ENCODE assay signal across 14 mouse cellular contexts in the genomic region with DNA sequence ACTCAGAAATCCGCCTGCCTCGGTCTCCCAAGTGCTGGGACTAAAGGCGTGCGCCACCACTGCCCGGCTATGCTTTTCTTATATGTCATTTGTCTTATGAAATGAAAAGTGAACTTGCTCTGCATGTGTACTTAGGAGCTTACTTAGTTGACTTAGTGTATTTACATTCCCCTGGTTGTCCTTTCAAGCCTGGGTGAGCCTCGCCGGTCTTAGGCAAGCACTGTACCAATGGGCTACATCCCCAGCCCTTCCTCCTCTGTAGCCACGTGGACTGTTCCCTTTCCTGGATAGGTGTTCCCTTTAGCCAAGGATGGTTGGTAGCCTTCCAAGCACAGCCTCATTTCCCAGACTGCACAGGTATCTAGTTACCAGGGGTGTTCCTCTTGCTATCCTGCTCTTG. TPM values are rescaled to one million over a fixed set of nuclear protein-coding genes. Genes with fewer than 3 reads are reported as not detected.
A peak's percentile ranks its signal among the peaks of the same experiment; 100 is the strongest.
DNase-seq lines count a peak whose midpoint lies in the region; ATAC-seq and TF ChIP-seq lines count a peak whose summit lies in the region.
"Had no signal": no experiment of that assay in that cellular context is flagged by ENCODE, and none has a peak within 500 bp of the region (broad histone marks: within the 10 kb centered on the region; RNA-seq: fewer than 3 reads in every experiment).

No protein-coding gene starts in this region.

- H3K9ac ChIP-seq in kidney, embryonic 15.5 days = no peak overlapping the region
- H3K9ac ChIP-seq in intestine, embryonic 16.5 days (ENCODE audit: low read depth, low read length) = no peak overlapping the region
- H3K9ac ChIP-seq in lung, embryonic 14.5 days = no peak overlapping the region
- no peak overlapping the region for H3K9ac ChIP-seq in stomach, postnatal 0 days (ENCODE audit: low read length)
- H3K9ac ChIP-seq: hindbrain, embryonic 15.5 days had no signal

- TF ChIP-seq EP300 in stomach, postnatal 0 days (optimal IDR thresholded peaks at IDR 0.05) = no peak

- H3K36me3 ChIP-seq in kidney, embryonic 15.5 days = peaks cover 9% of the 10 kb centered on the region
- H3K36me3 ChIP-seq in intestine, embryonic 16.5 days (ENCODE audit: control insufficient read depth, insufficient read depth, low read length) = no peaks in the 10 kb centered on the region
- peaks cover 5% of the 10 kb centered on the region for H3K36me3 ChIP-seq in lung, embryonic 14.5 days (ENCODE audit: insufficient read depth)
- peaks cover 3% of the 10 kb centered on the region; the same call in 1 of the 2 replicates for H3K36me3 ChIP-seq in stomach, postnatal 0 days (ENCODE audit: control insufficient read depth, insufficient read depth, low read length)
- H3K36me3 ChIP-seq: hindbrain, embryonic 15.5 days had no signal

- no peak overlapping the region for H3K27ac ChIP-seq in kidney, embryonic 15.5 days
- H3K27ac ChIP-seq in intestine, embryonic 16.5 days (ENCODE audit: low read length) = no peak overlapping the region
- no peak overlapping the region for H3K27ac ChIP-seq in lung, embryonic 14.5 days (ENCODE audit: low read depth)
- H3K27ac ChIP-seq in stomach, postnatal 0 days (replicated peaks) = no peak overlapping the region
- no peak overlapping the region for H3K27ac ChIP-seq in left cerebral cortex, adult 2 months
- H3K27ac ChIP-seq: hindbrain, embryonic 15.5 days had no signal

- H3K4me2 ChIP-seq in kidney, embryonic 15.5 days = no peak overlapping the region
- H3K4me2 ChIP-seq in intestine, embryonic 16.5 days (ENCODE audit: low read depth, low read length) = no peak overlapping the region
- no peak overlapping the region for H3K4me2 ChIP-seq in lung, embryonic 14.5 days
- H3K4me2 ChIP-seq in stomach, postnatal 0 days (replicated peaks; ENCODE audit: low read depth) = no peak overlapping the region
- H3K4me2 ChIP-seq: hindbrain, embryonic 15.5 days had no signal

- DNase-seq in kidney, postnatal 36 days = peak; percentile 43 to 51
- peak; percentile 45 for DNase-seq in lung, embryonic 14.5 days
- DNase-seq in stomach, postnatal 0 days (ENCODE audit: low spot score) = peak; percentile 86
- DNase-seq in left cerebral cortex, adult 2 months (ENCODE audit: extremely low spot score in 1 of 2, low spot score in 2 of 2) = no peak
- no peak for DNase-seq in adrenal gland, postnatal 10 days
- DNase-seq: cerebellum, adult 18-20 months; gastrocnemius, postnatal 10 days had no signal

- H3K4me3 ChIP-seq in kidney, embryonic 15.5 days (replicated peaks) = no peak overlapping the region
- H3K4me3 ChIP-seq in intestine, embryonic 16.5 days (ENCODE audit: low read length) = no peak overlapping the region
- no peak overlapping the region for H3K4me3 ChIP-seq in lung, embryonic 14.5 days (ENCODE audit: low read depth, low read length)
- H3K4me3 ChIP-seq in stomach, postnatal 0 days (ENCODE audit: low read depth, low read length) = no peak overlapping the region
- no peak overlapping the region for H3K4me3 ChIP-seq in left cerebral cortex, adult 2 months
- H3K4me3 ChIP-seq: hindbrain, embryonic 15.5 days had no signal

- no peaks in the 10 kb centered on the region for H3K27me3 ChIP-seq in kidney, embryonic 15.5 days
- H3K27me3 ChIP-seq in intestine, embryonic 16.5 days (replicated peaks; ENCODE audit: control insufficient read depth, insufficient read depth, low read length) = no peaks in the 10 kb centered on the region
- H3K27me3 ChIP-seq in lung, embryonic 14.5 days (ENCODE audit: insufficient read depth, low read length) = no peaks in the 10 kb centered on the region
- no peaks in the 10 kb centered on the region for H3K27me3 ChIP-seq in stomach, postnatal 0 days (ENCODE audit: control insufficient read depth, insufficient read depth, low read length)
- H3K27me3 ChIP-seq: hindbrain, embryonic 15.5 days had no signal

- 85% methylated on average over 8 of the region's 8 CpGs for WGBS in kidney, embryonic 15.5 days
- WGBS in intestine, embryonic 16.5 days = 55% methylated on average over 8 of the region's 8 CpGs
- WGBS in lung, embryonic 14.5 days = 59% methylated on average over 8 of the region's 8 CpGs
- 55% methylated on average over 8 of the region's 8 CpGs for WGBS in stomach, postnatal 0 days

- no peaks in the 10 kb centered on the region for H3K9me3 ChIP-seq in kidney, embryonic 15.5 days (replicated peaks)
- no peaks in the 10 kb centered on the region for H3K9me3 ChIP-seq in intestine, embryonic 16.5 days (ENCODE audit: control insufficient read depth, low read length)
- no peaks in the 10 kb centered on the region for H3K9me3 ChIP-seq in lung, embryonic 14.5 days (ENCODE audit: low read depth, low read length)
- no peaks in the 10 kb centered on the region for H3K9me3 ChIP-seq in stomach, postnatal 0 days (ENCODE audit: control insufficient read depth, low read length)
- H3K9me3 ChIP-seq: hindbrain, embryonic 15.5 days had no signal

- H3K4me1 ChIP-seq in kidney, embryonic 15.5 days = peaks cover 4% of the 10 kb centered on the region; the same call in 1 of the 2 replicates
- no peaks in the 10 kb centered on the region for H3K4me1 ChIP-seq in intestine, embryonic 16.5 days (ENCODE audit: control insufficient read depth, insufficient read depth, low read length)
- H3K4me1 ChIP-seq in lung, embryonic 14.5 days (ENCODE audit: insufficient read depth) = no peaks in the 10 kb centered on the region
- H3K4me1 ChIP-seq in stomach, postnatal 0 days (replicated peaks; ENCODE audit: control insufficient read depth, insufficient read depth) = no peaks in the 10 kb centered on the region; the same call in 1 of the 2 replicates
- H3K4me1 ChIP-seq: hindbrain, embryonic 15.5 days had no signal

- TF ChIP-seq CTCF in lung, embryonic 14.5 days (IDR thresholded peaks at IDR 0.05; ENCODE audit: low read depth) = no peak
- TF ChIP-seq CTCF in stomach, postnatal 0 days (IDR thresholded peaks at IDR 0.05; ENCODE audit: low read depth) = no peak
- no peak for TF ChIP-seq CTCF in left cerebral cortex, adult 2 months (IDR thresholded peaks at IDR 0.05)

- intact Hi-C loops in left cerebral cortex, adult 2 months (cut with DNase I) = no loop called here

- ATAC-seq in kidney, embryonic 15.5 days (replicated peaks; ENCODE audit: low FRiP score) = no peak
- peak; percentile 77 for ATAC-seq in intestine, embryonic 16.5 days
- peak; percentile 89 for ATAC-seq in lung, embryonic 14.5 days (ENCODE audit: insufficient read depth)
- ATAC-seq in stomach, postnatal 0 days (ENCODE audit: low FRiP score, low TSS enrichment) = peak; percentile 98
- ATAC-seq: CD4-positive, CD25-positive, alpha-beta regulatory T cell, adult 4 months had no signal

RNA-seq across cellular contexts. Expression of gene Fam25c, which starts 6.2 kb away (rescaled TPM):
- polyA plus RNA-seq in kidney, embryonic 15.5 days (2015; fragmentation: Nextera tagmentation; extraction: Ambion mirVana) = 1.1 TPM in 1 of 2 replicates, not detected in the other
- polyA plus RNA-seq in intestine, embryonic 16.5 days (2015; fragmentation: Nextera tagmentation; extraction: Ambion mirVana) = not detected in 2 replicates
- polyA plus RNA-seq in lung, embryonic 14.5 days (2014; fragmentation: Nextera tagmentation; extraction: Ambion mirVana) = not detected in 2 replicates
- polyA plus RNA-seq in stomach, postnatal 0 days (2015; fragmentation: Nextera tagmentation; extraction: Ambion mirVana) = 793 and 847 TPM in 2 replicates
- not detected for total RNA-seq in left cerebral cortex, adult 2 months (2021)
- total RNA-seq in adrenal gland, postnatal 10 days (2021) = 1 to 10 TPM; 2.3 to 4.2 TPM
- total RNA-seq: gastrocnemius, postnatal 10 days; left cerebral cortex, postnatal 25 days had no signal
- polyA plus RNA-seq: CD4-positive, CD25-positive, alpha-beta regulatory T cell, adult 4 months; forebrain, embryonic 11.5 days; heart, postnatal 0 days; hindbrain, embryonic 15.5 days had no signal

RNA-seq across cellular contexts. Expression of gene Sncg, which starts 25.6 kb away (rescaled TPM):
- 8.6 and 11.2 TPM in 2 replicates for polyA plus RNA-seq in kidney, embryonic 15.5 days (2015; fragmentation: Nextera tagmentation; extraction: Ambion mirVana)
- polyA plus RNA-seq in intestine, embryonic 16.5 days (2015; fragmentation: Nextera tagmentation; extraction: Ambion mirVana) = 35.5 and 37.9 TPM in 2 replicates
- polyA plus RNA-seq in lung, embryonic 14.5 days (2014; fragmentation: Nextera tagmentation; extraction: Ambion mirVana) = 4.9 and 5.2 TPM in 2 replicates
- 29.0 and 29.7 TPM in 2 replicates for polyA plus RNA-seq in stomach, postnatal 0 days (2015; fragmentation: Nextera tagmentation; extraction: Ambion mirVana)
- 1 to 10 TPM; 3.0 to 3.9 TPM for total RNA-seq in left cerebral cortex, adult 2 months (2021)
- total RNA-seq in adrenal gland, postnatal 10 days (2021) = 10 to 100 TPM; 44.7 to 50.3 TPM
- polyA plus RNA-seq: CD4-positive, CD25-positive, alpha-beta regulatory T cell, adult 4 months had no signal

RNA-seq across cellular contexts. Expression of gene Mmrn2, which starts 26.3 kb away (rescaled TPM):
- polyA plus RNA-seq in kidney, embryonic 15.5 days (2015; fragmentation: Nextera tagmentation; extraction: Ambion mirVana) = 16.0 and 17.8 TPM in 2 replicates
- 7.1 and 7.2 TPM in 2 replicates for polyA plus RNA-seq in intestine, embryonic 16.5 days (2015; fragmentation: Nextera tagmentation; extraction: Ambion mirVana)
- polyA plus RNA-seq in lung, embryonic 14.5 days (2014; fragmentation: Nextera tagmentation; extraction: Ambion mirVana) = 9.9 and 12.1 TPM in 2 replicates
- 4.1 TPM in 2 replicates for polyA plus RNA-seq in stomach, postnatal 0 days (2015; fragmentation: Nextera tagmentation; extraction: Ambion mirVana)
- total RNA-seq in left cerebral cortex, adult 2 months (2021) = 1 to 10 TPM; 4.4 to 5.8 TPM
- total RNA-seq in adrenal gland, postnatal 10 days (2021) = 10 to 100 TPM; 25.2 to 34.6 TPM

RNA-seq across cellular contexts. Expression of gene Glud1, which starts 38.5 kb away (rescaled TPM):
- 102 and 105 TPM in 2 replicates for polyA plus RNA-seq in kidney, embryonic 15.5 days (2015; fragmentation: Nextera tagmentation; extraction: Ambion mirVana)
- polyA plus RNA-seq in intestine, embryonic 16.5 days (2015; fragmentation: Nextera tagmentation; extraction: Ambion mirVana) = 72.9 and 73.6 TPM in 2 replicates
- polyA plus RNA-seq in lung, embryonic 14.5 days (2014; fragmentation: Nextera tagmentation; extraction: Ambion mirVana) = 76.5 and 84.2 TPM in 2 replicates
- 48.8 and 49.4 TPM in 2 replicates for polyA plus RNA-seq in stomach, postnatal 0 days (2015; fragmentation: Nextera tagmentation; extraction: Ambion mirVana)
- total RNA-seq in left cerebral cortex, adult 2 months (2021) = 100 to 1,000 TPM; 281 to 285 TPM
- 100 to 1,000 TPM; 309 to 414 TPM for total RNA-seq in adrenal gland, postnatal 10 days (2021)

RNA-seq across cellular contexts. Expression of gene Shld2, which starts 38.7 kb away (rescaled TPM):
- polyA plus RNA-seq in kidney, embryonic 15.5 days (2015; fragmentation: Nextera tagmentation; extraction: Ambion mirVana) = 10.5 and 11.0 TPM in 2 replicates
- polyA plus RNA-seq in intestine, embryonic 16.5 days (2015; fragmentation: Nextera tagmentation; extraction: Ambion mirVana) = 5.8 and 7.1 TPM in 2 replicates
- polyA plus RNA-seq in lung, embryonic 14.5 days (2014; fragmentation: Nextera tagmentation; extraction: Ambion mirVana) = 9.9 and 10.7 TPM in 2 replicates
- polyA plus RNA-seq in stomach, postnatal 0 days (2015; fragmentation: Nextera tagmentation; extraction: Ambion mirVana) = 4.1 TPM in 2 replicates
- 10 to 100 TPM; 10.5 to 11.5 TPM for total RNA-seq in left cerebral cortex, adult 2 months (2021)
- total RNA-seq in adrenal gland, postnatal 10 days (2021) = 10 to 100 TPM; 10.5 to 13.8 TPM

Comparison
In these comparisons a context has a peak if more than half of its experiments do, and no peak if none do; other contexts are left out.
1. DNase-seq: peak in kidney, postnatal 36 days (2 of 2), lung, embryonic 14.5 days (single experiment) and stomach, postnatal 0 days (single experiment); none in left cerebral cortex, adult 2 months (0 of 2) and adrenal gland, postnatal 10 days (single experiment).
2. RNA of gene Fam25c, which starts 6.2 kb away (polyA plus RNA-seq): 793 to 847 TPM in stomach, postnatal 0 days; 1.1 TPM in kidney, embryonic 15.5 days, not detected in intestine, embryonic 16.5 days and not detected in lung, embryonic 14.5 days; every median in the first group is over 100 times any median in the second.